Mouse (Mus musculus) liver, embryonic 11.5 days (tissue): Measurements from ENCODE around the gene Tinf2. TPM values are rescaled to one million over a fixed set of nuclear protein-coding genes. Genes with fewer than 3 reads are reported as not detected.

Experiments
- ATAC-seq: fragments of 200-750 bp; cut with Nextera tagmentation; replicated peaks from 2 replicates; pipeline ENCODE4 v1.8.0; 2017; ENCODE audit warnings: moderate number of reproducible peaks, mild to moderate bottlenecking, moderate TSS enrichment, moderate library complexity; ENCODE audit not compliant: low FRiP score
- DNase-seq: peaks from one replicate; pipeline ENCODE4 v3.0.0-alpha.2; 2017; ENCODE audit warnings: low spot score
- H3K27ac ChIP-seq: fragments of 300-500 bp; sonication (generic); 2 replicates; pipeline ENCODE4 v1.5.1; 2014; ENCODE audit warnings: mild to moderate bottlenecking, low read depth, low read length, control low read depth
- H3K27me3 ChIP-seq: fragments of 300-500 bp; sonication (generic); replicated peaks from 2 replicates; pipeline ENCODE4 v1.6.1; 2014; ENCODE audit warnings: low read length, mixed read lengths; ENCODE audit not compliant: control insufficient read depth, insufficient read depth
- H3K36me3 ChIP-seq: fragments of 300-500 bp; sonication (generic); 2 replicates; pipeline ENCODE4 v1.6.1; 2014; ENCODE audit warnings: mild to moderate bottlenecking, low read length, moderate library complexity, mixed read lengths; ENCODE audit not compliant: control insufficient read depth, insufficient read depth
- H3K4me1 ChIP-seq: fragments of 300-500 bp; sonication (generic); replicated peaks from 2 replicates; pipeline ENCODE4 v1.6.1; 2014; ENCODE audit warnings: low read length, mixed read lengths; ENCODE audit not compliant: control insufficient read depth, insufficient read depth
- H3K4me2 ChIP-seq: fragments of 300-500 bp; sonication (generic); 2 replicates; pipeline ENCODE4 v1.6.1; 2014; ENCODE audit warnings: mild to moderate bottlenecking, control low read depth, moderate library complexity
- H3K4me3 ChIP-seq: fragments of 300-500 bp; sonication (generic); 2 replicates; pipeline ENCODE4 v1.5.1; 2014; ENCODE audit warnings: low read depth, low read length, control low read depth
- H3K9ac ChIP-seq: fragments of 300-500 bp; sonication (generic); 2 replicates; pipeline ENCODE4 v1.6.1; 2014; ENCODE audit warnings: low read depth, low read length, control low read depth
- H3K9me3 ChIP-seq: fragments of 300-500 bp; sonication (generic); 2 replicates; pipeline ENCODE4 v1.6.1; 2016; ENCODE audit warnings: low read length, inconsistent platforms, mixed read lengths; ENCODE audit not compliant: control insufficient read depth
- WGBS: fragments of 180-500 bp; shearing (Covaris S2); extraction: QIAGEN DNeasy Blood & Tissue Kit; methylation state at CpG from one replicate; pipeline ENCODE4 v1.1.7; 2014; 5-methylcytosine and 5-hydroxymethylcytosine counted together
- polyA plus RNA-seq: library from polyadenylated mRNA; unstranded; fragments of >200 nt; fragmentation: Nextera tagmentation; extraction: Ambion mirVana; gene quantifications from 2 replicates; pipeline ENCODE4 v1.2.1, GENCODE M21; 2014

The Tinf2 gene
- polyA plus RNA-seq, 1 experiment from 2014 or later = 44.9 TPM

DNA sequence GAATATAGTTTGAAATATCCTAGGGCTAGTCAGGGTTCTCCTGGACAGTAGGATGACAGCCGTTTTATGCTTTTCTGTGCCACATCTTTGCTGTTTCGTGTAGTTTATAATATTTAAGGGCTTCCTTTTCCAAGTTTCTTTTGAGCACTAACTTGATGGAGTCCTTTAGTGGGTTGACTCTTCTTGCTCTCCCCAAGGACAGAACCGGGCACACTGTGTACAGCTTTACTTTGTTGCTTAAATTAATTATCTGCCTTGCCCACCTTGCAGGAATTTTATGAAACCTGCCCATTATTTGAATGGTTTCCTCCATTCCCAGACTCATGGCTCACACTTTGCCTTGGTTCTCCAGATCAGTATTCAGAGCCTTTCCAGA lies 486 bp upstream of the Tinf2 start:
- 17% methylated on average over 3 of the region's 3 CpGs for WGBS
- peak; percentile 3; the same call in 1 of the 2 replicates for ATAC-seq

DNA sequence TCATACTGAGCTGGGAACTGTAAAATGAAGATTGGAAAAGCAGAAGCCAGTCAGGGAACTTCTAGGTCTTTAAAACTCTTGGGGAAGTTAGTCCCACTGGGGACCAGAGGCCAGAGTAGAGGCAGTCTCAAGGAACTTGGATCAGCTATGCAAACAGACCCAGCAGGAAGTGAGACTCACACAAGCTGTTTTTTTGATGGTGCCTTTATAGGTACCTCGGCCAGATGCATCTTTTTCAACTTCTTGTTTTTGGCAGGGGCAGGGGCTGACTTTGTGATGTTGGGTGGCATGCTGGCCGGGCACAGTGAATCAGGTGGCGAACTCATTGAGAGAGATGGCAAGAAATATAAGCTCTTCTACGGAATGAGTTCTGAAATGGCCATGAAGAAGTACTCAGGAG lies 4.0 kb downstream of the Tinf2 start:
- no peaks in the 10 kb centered on the region for H3K9me3 ChIP-seq
- DNase-seq = no peak
- H3K27ac ChIP-seq = no peak overlapping the region
- H3K36me3 ChIP-seq = peaks cover 32% of the 10 kb centered on the region
- H3K4me1 ChIP-seq = no peaks in the 10 kb centered on the region; the same call in 1 of the 2 replicates
- H3K4me2 ChIP-seq = no peak overlapping the region
- no peaks in the 10 kb centered on the region for H3K27me3 ChIP-seq
- 80% methylated on average over 4 of the region's 4 CpGs for WGBS
- H3K4me3 ChIP-seq = no peak overlapping the region
- H3K9ac ChIP-seq = no peak overlapping the region
- no peak for ATAC-seq

More for the DNA sequence above, 486 bp upstream of the Tinf2 start:
- Histone ChIP-seq H3K36me3 (peaks cover 22% of the 10 kb centered on the region), H3K27me3 (no peaks in the 10 kb centered on the region), H3K4me2 (peak overlapping the region; percentile 86), H3K27ac (peak overlapping the region; percentile 32; the same call in 1 of the 2 replicates), H3K4me3 (peak overlapping the region; percentile 76), H3K4me1 (no peaks in the 10 kb centered on the region; the same call in 1 of the 2 replicates), H3K9me3 (no peaks in the 10 kb centered on the region), H3K9ac (peak overlapping the region; percentile 83)
- no peak for DNase-seq

DNA sequence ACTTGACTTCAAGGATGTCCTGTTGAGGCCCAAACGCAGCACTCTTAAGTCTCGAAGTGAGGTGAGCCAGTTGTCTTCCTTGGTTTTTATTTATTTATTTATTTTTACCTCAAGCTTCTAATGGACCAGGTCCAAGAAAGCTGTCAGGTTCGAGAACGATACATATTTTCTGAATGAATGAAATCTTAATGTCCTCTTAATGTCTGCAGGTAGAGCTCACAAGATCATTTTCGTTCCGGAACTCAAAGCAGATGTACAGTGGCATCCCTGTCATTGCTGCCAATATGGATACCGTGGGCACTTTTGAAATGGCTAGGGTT lies 8.9 kb downstream of the Tinf2 start:
- H3K4me1 ChIP-seq = peaks cover 9% of the 10 kb centered on the region
- peak overlapping the region; percentile 86 for H3K27ac ChIP-seq
- 67% methylated on average over 7 of the region's 7 CpGs for WGBS
- peak overlapping the region; percentile 47 for H3K9ac ChIP-seq
- peaks cover 15% of the 10 kb centered on the region for H3K36me3 ChIP-seq
- ATAC-seq (no peak), DNase-seq (no peak)
- H3K27me3 ChIP-seq = no peaks in the 10 kb centered on the region
- H3K9me3 ChIP-seq = no peaks in the 10 kb centered on the region
- H3K4me2 ChIP-seq = peak overlapping the region; percentile 93
- peak overlapping the region; percentile 71 for H3K4me3 ChIP-seq

GRCm38 (mm10) chr14:55671833-55672740 lies 9.5 kb downstream of the Tinf2 start, which contains the start of the genes Gmpr2 and Nedd8:
TSS of gene Gmpr2 (plus strand) at chr14:55671941.
TSS of gene Nedd8 (minus strand) at chr14:55672124.
- H3K9ac ChIP-seq = peak within 1 kb of the TSS; percentile 82
- DNase-seq (peak; percentile 92), ATAC-seq (peak; percentile 98)
- H3K27ac ChIP-seq = peak within 1 kb of the TSS; percentile 86
- under 1% methylated on average over 38 of the region's 38 CpGs for WGBS
- peaks cover 9% of the 10 kb centered on the region for H3K4me1 ChIP-seq
- no peaks in the 10 kb centered on the region for H3K27me3 ChIP-seq
- no peaks in the 10 kb centered on the region for H3K9me3 ChIP-seq
- peak within 1 kb of the TSS; percentile 93 for H3K4me2 ChIP-seq
- peak within 1 kb of the TSS; percentile 71 for H3K4me3 ChIP-seq
- peaks cover 11% of the 10 kb centered on the region for H3K36me3 ChIP-seq

DNA sequence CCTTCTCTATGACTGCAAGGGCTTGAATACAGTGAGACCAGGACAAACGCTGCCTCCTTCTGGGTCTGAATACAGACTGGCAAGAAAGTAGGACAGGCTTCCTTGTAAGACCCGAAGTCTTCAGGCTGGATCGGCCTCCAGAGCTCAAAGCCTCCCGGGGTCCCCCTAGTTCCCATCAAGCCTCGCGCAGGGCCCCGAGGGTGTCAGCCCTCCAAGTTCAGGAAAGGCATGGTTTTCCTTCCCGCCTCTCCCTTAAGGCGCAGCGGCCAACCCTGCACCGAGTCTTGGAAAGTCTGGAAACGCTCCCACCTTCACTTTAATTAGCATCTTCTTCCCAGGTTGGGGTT lies 10.2 kb downstream of the Tinf2 start:
- Histone ChIP-seq H3K4me3 (peak overlapping the region; percentile 71), H3K27ac (peak overlapping the region; percentile 86), H3K4me2 (peak overlapping the region; percentile 93), H3K27me3 (no peaks in the 10 kb centered on the region), H3K4me1 (peaks cover 9% of the 10 kb centered on the region), H3K9ac (peak overlapping the region; percentile 82), H3K9me3 (no peaks in the 10 kb centered on the region), H3K36me3 (peaks cover 9% of the 10 kb centered on the region; the same call in 1 of the 2 replicates)
- ATAC-seq (peak; percentile 42), DNase-seq (no peak)
- WGBS = under 1% methylated on average over 12 of the region's 12 CpGs

GRCm38 (mm10) chr14:55660636-55661035 lies 21.0 kb downstream of the Tinf2 start:
- Histone ChIP-seq H3K36me3 (peaks cover 10% of the 10 kb centered on the region; the same call in 1 of the 2 replicates), H3K27ac (no peak overlapping the region)
- DNase-seq = no peak

GRCm38 (mm10) chr14:55659960-55660573 lies 21.6 kb downstream of the Tinf2 start, which contains the start of gene Mdp1:
TSS of gene Mdp1 (minus strand) at chr14:55660508.
- peaks cover 10% of the 10 kb centered on the region; the same call in 1 of the 2 replicates for H3K36me3 ChIP-seq
- ATAC-seq = peak; percentile 96
- peaks cover 8% of the 10 kb centered on the region; the same call in 1 of the 2 replicates for H3K4me1 ChIP-seq
- H3K9ac ChIP-seq = peak within 1 kb of the TSS; percentile 78
- peak within 1 kb of the TSS; percentile 64 for H3K4me2 ChIP-seq
- peak within 1 kb of the TSS; percentile 59 for H3K27ac ChIP-seq
- H3K27me3 ChIP-seq = no peaks in the 10 kb centered on the region
- peak within 1 kb of the TSS; percentile 71 for H3K4me3 ChIP-seq
- WGBS = under 1% methylated on average over 39 of the region's 39 CpGs
- no peaks in the 10 kb centered on the region for H3K9me3 ChIP-seq
- peak; percentile 75 for DNase-seq

More at GRCm38 (mm10) chr14:55660636-55661035, 21.0 kb downstream of the Tinf2 start:
- Histone ChIP-seq H3K27me3 (no peaks in the 10 kb centered on the region), H3K9me3 (no peaks in the 10 kb centered on the region), H3K4me1 (peaks cover 8% of the 10 kb centered on the region; the same call in 1 of the 2 replicates), H3K4me2 (peak overlapping the region; percentile 64), H3K4me3 (peak overlapping the region; percentile 71), H3K9ac (no peak overlapping the region)
- 59% methylated on average over 2 of the region's 2 CpGs for WGBS
- ATAC-seq = peak; percentile 13; the same call in 1 of the 2 replicates

- whole genome bisulfite sequencing = 90% methylated on average over 5 of the region's 5 CpGs
- no peak overlapping the region for H3K9ac ChIP-seq
- H3K36me3 ChIP-seq = no peaks in the 10 kb centered on the region; the same call in 1 of the 2 replicates
- no peaks in the 10 kb centered on the region for H3K27me3 ChIP-seq
- ATAC-seq (no peak), DNase-seq (no peak)
- H3K27ac ChIP-seq = no peak overlapping the region
- H3K4me2 ChIP-seq = no peak overlapping the region
- no peaks in the 10 kb centered on the region for H3K9me3 ChIP-seq
- peaks cover 8% of the 10 kb centered on the region; the same call in 1 of the 2 replicates for H3K4me1 ChIP-seq
- no peak overlapping the region for H3K4me3 ChIP-seq
Measured at GRCm38 (mm10) chr14:55658011-55658410, 23.6 kb downstream of the Tinf2 start.
